Mouse (Mus musculus) sigmoid colon, adult 10 weeks (tissue): Measurements from ENCODE around the gene Pick1. TPM values are rescaled to one million over a fixed set of nuclear protein-coding genes. Genes with fewer than 3 reads are reported as not detected.

Source experiments
- polyA plus RNA-seq: library from polyadenylated mRNA; stranded (reverse); fragments of 350-450 nt; fragmentation: Illumina TruSeq; extraction: RNeasy Lipid Tissue Mini Kit (QIAGEN cat#74804); gene quantifications from one replicate; pipeline ENCODE4 v1.2.3, GENCODE M21; 2014; ENCODE audit warnings: low read depth, low replicate concordance

Pick1 gene
- polyA plus RNA-seq = 24.6 TPM

DNA sequence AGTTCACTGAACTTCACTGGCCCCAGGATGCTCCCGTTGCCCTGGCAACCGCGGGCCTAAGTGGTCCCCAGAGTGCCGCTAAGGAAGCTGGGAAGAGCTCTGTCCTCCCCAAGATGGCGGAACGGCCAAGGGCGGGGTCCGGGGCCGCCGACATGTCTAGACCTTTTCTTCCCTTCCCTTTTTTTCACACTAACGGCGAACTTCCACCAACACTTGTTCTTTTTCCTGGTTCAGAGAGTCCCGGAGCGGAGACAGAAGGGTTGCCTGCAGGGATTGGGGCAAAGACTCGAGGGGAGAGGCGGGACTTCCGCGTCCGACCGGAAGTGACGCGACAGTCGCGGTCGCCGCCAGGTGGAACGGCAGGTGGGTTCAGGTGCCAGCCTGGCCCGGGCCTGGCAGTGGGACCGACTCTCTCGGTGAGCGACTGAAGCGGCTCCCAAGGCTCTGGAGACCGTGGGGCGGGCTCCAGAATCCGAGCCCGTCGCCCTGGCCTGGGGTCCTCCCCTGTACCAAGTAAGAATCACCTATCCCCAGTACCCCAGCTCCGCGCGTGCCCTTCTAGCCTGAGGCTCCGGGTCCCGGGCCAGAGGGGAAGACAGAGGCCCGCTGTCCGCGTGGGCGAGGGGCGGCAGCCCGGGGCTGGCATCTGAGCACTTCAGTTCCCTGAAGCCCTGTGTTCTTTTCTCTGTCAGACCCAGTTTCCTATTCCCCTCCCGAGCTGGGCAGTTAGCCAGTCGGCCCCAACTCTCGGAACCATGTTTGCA lies at the start of gene Pick1, which contains the start of gene Gm49486:
Pick1 (plus strand) TSS at position 116 of the 764 bp plus-strand sequence.
Gm49486 (plus strand) TSS at position 334 of the 764 bp plus-strand sequence.

DNA sequence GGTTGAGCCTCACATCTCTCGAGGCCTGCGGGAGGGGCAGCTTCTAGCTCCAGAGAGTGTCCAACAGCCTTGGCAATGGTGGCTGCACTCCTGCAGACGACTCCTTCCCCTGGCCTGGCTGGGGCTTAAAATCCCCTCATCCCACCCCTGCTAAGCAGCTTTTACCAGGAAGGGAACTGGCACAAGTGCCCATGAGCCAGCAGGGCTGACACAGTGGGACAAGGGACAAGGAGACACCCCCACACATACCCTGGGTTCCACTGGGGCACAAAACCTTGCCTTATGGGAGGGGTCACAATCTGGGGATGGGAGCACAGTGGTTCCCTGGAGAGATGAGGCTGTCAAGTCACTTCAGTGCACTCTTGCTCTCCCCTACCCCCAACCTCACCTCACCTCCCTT lies 25.7 kb downstream of the Pick1 start, which contains the start of gene Slc16a8:
Slc16a8 (minus strand) TSS at position 101 of the 400 bp plus-strand sequence.

DNA sequence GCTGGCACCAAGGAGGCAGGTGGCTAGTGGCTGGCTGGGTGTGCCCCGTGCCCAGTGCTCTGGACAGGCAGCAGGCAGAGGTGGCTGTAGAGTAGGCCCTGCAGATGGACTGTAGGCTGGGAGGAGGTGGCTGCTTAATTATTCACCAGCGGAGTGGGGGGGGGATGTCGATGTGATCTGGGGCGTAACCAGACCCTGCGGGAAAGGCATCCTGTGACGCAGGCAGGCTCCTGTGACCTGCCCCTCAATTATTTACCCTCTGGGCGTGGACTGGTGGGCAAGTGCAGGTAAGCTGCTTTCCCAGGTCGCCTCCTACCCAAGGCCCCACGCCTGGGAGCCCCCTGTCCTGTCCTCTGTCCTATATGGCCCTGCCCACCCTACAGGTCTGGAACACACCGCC lies 56.4 kb downstream of the Pick1 start, which contains the start of gene Baiap2l2:
Baiap2l2 (minus strand) TSS at position 139 of the 400 bp plus-strand sequence.

Other genes with a start within 250 kb of the Pick1 start
- gene H1f0, start 200.7 kb upstream of the Pick1 start, polyA plus RNA-seq = 206 TPM
- not detected for gene Galr3, start 187.3 kb upstream of the Pick1 start, polyA plus RNA-seq
- 1.5 TPM for gene Ankrd54, start 166.3 kb upstream of the Pick1 start, polyA plus RNA-seq
- 76.2 TPM for gene Eif3l, start 154.0 kb upstream of the Pick1 start, polyA plus RNA-seq
- 9.1 TPM for gene Micall1, start 120.3 kb upstream of the Pick1 start, polyA plus RNA-seq
- not detected for gene Polr2f, start 88.2 kb upstream of the Pick1 start, polyA plus RNA-seq
- 0.38 TPM for gene 1700088E04Rik, start 87.9 kb upstream of the Pick1 start, polyA plus RNA-seq
- 0.16 TPM for gene Sox10, start 63.9 kb upstream of the Pick1 start, polyA plus RNA-seq
- gene Gm49486, start 218 bp downstream of the Pick1 start, polyA plus RNA-seq = 1.3 TPM
- gene Slc16a8, start 25.6 kb downstream of the Pick1 start, polyA plus RNA-seq = not detected
- 7.9 TPM for gene Baiap2l2, start 56.4 kb downstream of the Pick1 start, polyA plus RNA-seq
- not detected for gene Pla2g6, start 99.2 kb downstream of the Pick1 start, polyA plus RNA-seq
- gene Maff, start 117.4 kb downstream of the Pick1 start, polyA plus RNA-seq = 3.6 TPM
- gene Tmem184b, start 174.4 kb downstream of the Pick1 start, polyA plus RNA-seq = 8.4 TPM
- gene Csnk1e, start 226.4 kb downstream of the Pick1 start, polyA plus RNA-seq = 7.4 TPM